Mouse (Mus musculus) brain, embryonic 14.5 days (tissue): ENCODE results near the gene Rbbp5. TPM values are rescaled to one million over a fixed set of nuclear protein-coding genes. Genes with fewer than 3 reads are reported as not detected.
"Not testable (repeated sequence)": the region's sequence is repeated elsewhere in the genome, so short reads cannot be mapped to it uniquely, and the experiment has no call there.

Experiments used
- DNase-seq: peaks from one replicate; pipeline ENCODE4 v3.0.0-alpha.2; 2011; ENCODE audit warnings: low read depth
- CTCF ChIP-seq: fragments of 200-500 bp; IDR thresholded peaks from 2 replicates; pipeline ENCODE4 v1.5.1; 2012; ENCODE audit warnings: inconsistent platforms, mild to moderate bottlenecking, moderate library complexity, borderline replicate concordance; ENCODE audit not compliant: insufficient read depth, insufficient read length; ENCODE audit errors: extremely low read depth
- POLR2A ChIP-seq: fragments of 200-500 bp; IDR thresholded peaks from 2 replicates; pipeline ENCODE4 v1.6.1; 2012; ENCODE audit warnings: mild to moderate bottlenecking, inconsistent platforms, borderline replicate concordance; ENCODE audit not compliant: poor library complexity, insufficient read depth, insufficient read length, severe bottlenecking; ENCODE audit errors: extremely low read depth
- polyA plus RNA-seq: library from polyadenylated mRNA; depleted of rRNA; stranded (reverse); fragments of >200 nt; gene quantifications from 2 replicates; pipeline ENCODE4 v1.2.3, GENCODE M21; 2012

Rbbp5 gene
- polyA plus RNA-seq, 1 experiment: 51.7 TPM

- TF ChIP-seq CTCF (no peak), POLR2A (no peak)
These were observed 8.2 kb upstream of the Rbbp5 start for GRCm38 (mm10) chr1:132468926-132469325.

DNA sequence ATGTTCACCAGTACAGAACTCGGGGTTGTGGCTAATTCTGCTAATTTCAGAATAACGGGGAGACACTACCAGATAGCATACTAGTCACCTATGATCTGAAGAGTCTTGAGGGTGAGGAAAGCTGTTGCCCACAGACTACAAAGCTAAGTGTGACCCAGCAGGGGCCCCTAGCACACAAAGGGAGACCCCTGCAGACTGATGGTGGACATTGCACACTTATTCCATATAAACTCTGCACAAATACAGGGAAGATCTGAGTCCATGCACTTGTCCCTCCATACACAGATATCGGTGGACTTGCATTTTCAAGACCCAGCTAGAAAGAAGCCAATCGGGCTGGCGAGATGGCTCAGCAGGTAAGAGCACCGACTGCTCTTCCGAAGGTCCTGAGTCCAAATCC lies 7.6 kb upstream of the Rbbp5 start:
- DNase-seq: no peak

More at GRCm38 (mm10) chr1:132468926-132469325, 8.2 kb upstream of the Rbbp5 start:
- DNase-seq: peak; percentile 2

DNA sequence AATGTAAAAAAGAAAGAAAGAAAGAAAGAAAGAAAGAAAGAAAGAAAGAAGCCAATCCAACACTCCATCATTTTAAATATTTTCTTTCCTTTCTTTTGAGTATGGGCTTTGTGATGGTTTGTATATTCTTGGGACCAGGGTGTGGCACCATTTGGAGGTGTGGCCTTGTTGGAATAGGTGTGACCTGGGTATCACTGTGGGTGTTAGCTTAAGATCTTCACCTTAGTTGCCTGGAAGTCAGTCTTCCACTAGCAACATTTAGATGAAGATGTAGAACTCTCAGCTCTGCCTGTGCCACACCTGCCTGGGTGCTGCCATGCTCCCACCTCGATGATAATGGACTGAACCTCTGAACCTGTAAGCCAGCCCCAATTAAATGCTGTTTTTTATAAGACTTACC lies 7.1 kb upstream of the Rbbp5 start:
- not testable (repeated sequence) for DNase-seq

More for the DNA sequence above, 7.6 kb upstream of the Rbbp5 start:
- TF ChIP-seq CTCF: no peak
- TF ChIP-seq POLR2A: no peak

DNA sequence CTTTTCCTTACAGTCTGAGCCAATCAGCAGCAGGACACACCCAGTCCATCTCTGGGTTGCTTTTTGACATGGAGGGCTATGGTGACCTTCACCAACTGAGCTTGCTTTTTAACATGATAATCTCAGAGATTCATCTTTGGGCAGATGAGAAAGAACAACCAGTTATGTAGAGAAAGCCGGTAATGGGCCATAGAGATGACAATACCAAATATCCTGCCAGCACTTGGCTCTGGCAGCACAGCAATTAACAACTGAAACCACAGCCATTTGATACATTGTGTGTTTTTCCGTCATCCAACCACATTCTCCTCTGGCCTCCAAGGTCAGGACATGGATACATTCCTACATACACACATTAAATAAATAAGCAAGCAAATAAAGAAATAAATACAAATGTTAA lies 6.1 kb upstream of the Rbbp5 start:
- TF ChIP-seq CTCF: no peak
- TF ChIP-seq POLR2A: no peak
- no peak for DNase-seq

DNA sequence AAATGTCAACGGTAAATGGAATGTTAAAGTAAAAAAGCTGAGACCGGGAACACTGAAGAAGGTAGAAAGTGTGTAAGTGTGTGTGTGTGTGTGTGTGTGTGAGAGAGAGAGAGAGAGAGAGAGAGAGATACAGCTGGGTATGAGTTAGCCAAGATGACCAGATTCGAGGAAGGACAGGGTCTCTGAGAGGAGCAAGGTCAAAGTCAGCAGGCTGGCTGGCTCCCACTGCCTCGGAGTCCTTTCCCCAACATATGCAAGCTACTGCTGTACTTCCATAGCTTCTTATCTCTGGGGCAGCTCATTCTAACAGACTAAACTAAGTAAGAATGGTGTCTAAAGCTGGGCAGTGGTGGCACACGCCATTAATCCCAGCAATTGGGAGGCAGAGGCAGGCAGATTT lies 5.7 kb upstream of the Rbbp5 start:
- TF ChIP-seq POLR2A (no peak), CTCF (no peak)
- no peak for DNase-seq

- TF ChIP-seq CTCF: peak; percentile 32; the same call in 1 of the 2 replicates
- no peak for TF ChIP-seq POLR2A
- DNase-seq: peak; percentile 35
These were observed 4.6 kb upstream of the Rbbp5 start for GRCm38 (mm10) chr1:132472537-132472936.

- no peak for DNase-seq
- no peak for TF ChIP-seq POLR2A
- TF ChIP-seq CTCF: no peak
These were observed 2.7 kb upstream of the Rbbp5 start for GRCm38 (mm10) chr1:132474496-132474895.

GRCm38 (mm10) chr1:132476575-132476927 lies 614 bp upstream of the Rbbp5 start:
- TF ChIP-seq POLR2A (no peak), CTCF (no peak)
- no peak for DNase-seq

- no peak for TF ChIP-seq POLR2A
- no peak for TF ChIP-seq CTCF
- no peak for DNase-seq
These were observed 2.3 kb downstream of the Rbbp5 start for GRCm38 (mm10) chr1:132479438-132479837.

- DNase-seq: no peak
- TF ChIP-seq CTCF (no peak), POLR2A (no peak)
These were observed 4.5 kb downstream of the Rbbp5 start for GRCm38 (mm10) chr1:132481619-132482018.

- DNase-seq: no peak
- TF ChIP-seq POLR2A: no peak
- no peak for TF ChIP-seq CTCF
These were observed 6.1 kb downstream of the Rbbp5 start for GRCm38 (mm10) chr1:132483234-132483633.

DNA sequence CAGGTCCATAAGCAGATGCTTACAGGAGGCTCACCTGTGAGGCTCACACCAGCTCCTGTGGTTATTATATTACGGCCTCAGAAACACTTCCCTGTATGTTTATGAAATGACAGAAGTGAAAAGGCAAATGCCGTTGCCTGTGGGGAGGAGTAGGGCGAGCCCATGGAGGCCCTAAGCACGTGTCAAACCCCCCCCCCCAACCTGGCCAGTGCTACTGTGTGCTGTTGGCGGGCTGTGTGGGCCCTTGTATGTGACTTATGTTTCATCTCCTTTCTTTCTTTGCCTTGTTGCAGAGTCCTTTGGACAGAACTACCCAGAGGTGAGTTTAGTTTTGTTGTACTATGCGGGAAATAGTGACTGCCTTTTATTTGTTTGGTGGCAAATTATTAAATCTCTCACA lies 6.6 kb downstream of the Rbbp5 start:
- DNase-seq: no peak

GRCm38 (mm10) chr1:132500535-132500934 lies 23.4 kb downstream of the Rbbp5 start:
- no peak for DNase-seq
- TF ChIP-seq CTCF (no peak), POLR2A (no peak)

More for the DNA sequence above, 6.6 kb downstream of the Rbbp5 start:
- TF ChIP-seq POLR2A (no peak), CTCF (no peak)

DNA sequence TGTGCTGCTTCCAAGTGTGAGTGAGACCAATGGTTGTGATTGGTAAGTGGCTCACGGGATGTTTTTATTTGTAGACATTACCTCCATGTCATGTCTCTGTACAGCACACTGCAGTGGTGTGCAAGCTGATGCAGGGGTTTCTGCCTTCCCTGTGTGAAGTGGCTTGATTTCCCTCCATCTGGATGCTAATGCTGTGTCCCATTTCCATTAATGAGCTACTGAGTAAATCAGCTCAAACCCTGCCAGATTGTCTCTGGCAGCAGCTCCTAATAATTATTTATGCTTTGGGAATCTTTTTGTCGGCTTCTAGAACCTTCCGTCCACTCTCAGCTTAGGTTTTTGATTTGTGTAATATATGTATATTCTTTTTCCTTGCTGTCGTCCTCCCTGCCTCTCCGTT lies 28.0 kb downstream of the Rbbp5 start:
- peak; percentile 57 for DNase-seq
- TF ChIP-seq CTCF (no peak), POLR2A (no peak)
